Mouse (Mus musculus) intestine, embryonic 16.5 days (tissue): ENCODE measurements at regions not wholly inside any gene's neighbourhood (a gene's known extent, or its start where the extent isn't known, plus 50 kb on each side); places are given as distances from the start of the nearest gene placed in this dataset.

ENCODE experiments used
- ATAC-seq: fragments of 200-750 bp; cut with Nextera tagmentation; 2 replicates; pipeline ENCODE4 v1.8.0; 2017; ENCODE audit warnings: moderate TSS enrichment, moderate library complexity
- H3K27ac ChIP-seq: fragments of 300-500 bp; sonication (generic); 2 replicates; pipeline ENCODE4 v1.5.1; 2014; ENCODE audit warnings: mild to moderate bottlenecking, low read length
- H3K27me3 ChIP-seq: fragments of 300-500 bp; sonication (generic); replicated peaks from 2 replicates; pipeline ENCODE4 v1.6.1; 2014; ENCODE audit warnings: low read length, control low read depth, mixed read lengths; ENCODE audit not compliant: control insufficient read depth, insufficient read depth
- H3K36me3 ChIP-seq: fragments of 300-500 bp; sonication (generic); 2 replicates; pipeline ENCODE4 v1.6.1; 2014; ENCODE audit warnings: low read length, control low read depth; ENCODE audit not compliant: control insufficient read depth, insufficient read depth
- H3K4me1 ChIP-seq: fragments of 300-500 bp; sonication (generic); 2 replicates; pipeline ENCODE4 v1.6.1; 2014; ENCODE audit warnings: low read length, control low read depth, mixed read lengths; ENCODE audit not compliant: control insufficient read depth, insufficient read depth
- H3K4me2 ChIP-seq: fragments of 300-500 bp; sonication (generic); 2 replicates; pipeline ENCODE4 v1.6.1; 2014; ENCODE audit warnings: low read depth, low read length, control low read depth
- H3K4me3 ChIP-seq: fragments of 300-500 bp; sonication (generic); 2 replicates; pipeline ENCODE4 v1.5.1; 2014; ENCODE audit warnings: mild to moderate bottlenecking, low read length
- H3K9ac ChIP-seq: fragments of 300-500 bp; sonication (generic); 2 replicates; pipeline ENCODE4 v1.6.1; 2014; ENCODE audit warnings: low read depth, low read length
- H3K9me3 ChIP-seq: fragments of 300-500 bp; sonication (generic); 2 replicates; pipeline ENCODE4 v1.6.1; 2016; ENCODE audit warnings: low read length, control low read depth; ENCODE audit not compliant: control insufficient read depth
- WGBS: fragments of 180-500 bp; shearing (Covaris S2); extraction: QIAGEN DNeasy Blood & Tissue Kit; methylation state at CpG from one replicate; pipeline ENCODE4 v1.1.7; 2014; 5-methylcytosine and 5-hydroxymethylcytosine counted together

GRCm38 (mm10) chr6:140282285-140282577 lies 141.6 kb upstream of the Plekha5 start:
- no peaks in the 10 kb centered on the region for H3K36me3 ChIP-seq
- no peak for ATAC-seq
- H3K9me3 ChIP-seq, result no peaks in the 10 kb centered on the region
- no peak overlapping the region for H3K9ac ChIP-seq
- peak overlapping the region; percentile 92 for H3K27ac ChIP-seq
- 70% methylated on average over 7 of the region's 7 CpGs for whole genome bisulfite sequencing
- H3K27me3 ChIP-seq, result no peaks in the 10 kb centered on the region
- H3K4me3 ChIP-seq, result no peak overlapping the region
- peaks cover 14% of the 10 kb centered on the region; the same call in 1 of the 2 replicates for H3K4me1 ChIP-seq
- H3K4me2 ChIP-seq, result no peak overlapping the region

- Histone ChIP-seq H3K27ac (peak overlapping the region; percentile 92), H3K36me3 (no peaks in the 10 kb centered on the region), H3K9ac (no peak overlapping the region), H3K4me1 (peaks cover 14% of the 10 kb centered on the region; the same call in 1 of the 2 replicates), H3K9me3 (no peaks in the 10 kb centered on the region), H3K4me2 (peak overlapping the region; percentile 37; the same call in 1 of the 2 replicates), H3K4me3 (no peak overlapping the region), H3K27me3 (no peaks in the 10 kb centered on the region)
- ATAC-seq, result no peak
- WGBS, result 57% methylated on average over 17 of the region's 17 CpGs
These were observed 142.2 kb upstream of the Plekha5 start for GRCm38 (mm10) chr6:140281488-140282284.

- H3K27ac ChIP-seq, result peak overlapping the region; percentile 92
- H3K27me3 ChIP-seq, result no peaks in the 10 kb centered on the region
- H3K4me3 ChIP-seq, result no peak overlapping the region
- no peak overlapping the region for H3K9ac ChIP-seq
- H3K4me1 ChIP-seq, result peaks cover 14% of the 10 kb centered on the region; the same call in 1 of the 2 replicates
- WGBS, result 19% methylated on average over 9 of the region's 9 CpGs
- no peaks in the 10 kb centered on the region for H3K9me3 ChIP-seq
- 0 out of 2 replicates have a peak overlapping the region, but pooled peaks have one; percentile 37 for H3K4me2 ChIP-seq
- H3K36me3 ChIP-seq, result no peaks in the 10 kb centered on the region
- peak; percentile 96 for ATAC-seq
These were observed 142.9 kb upstream of the Plekha5 start for GRCm38 (mm10) chr6:140280817-140281475.

GRCm38 (mm10) chr6:140279736-140280370 lies 144.0 kb upstream of the Plekha5 start:
- no peaks in the 10 kb centered on the region for H3K27me3 ChIP-seq
- no peaks in the 10 kb centered on the region for H3K36me3 ChIP-seq
- H3K9me3 ChIP-seq, result no peaks in the 10 kb centered on the region
- no peak overlapping the region for H3K4me3 ChIP-seq
- 79% methylated on average over 8 of the region's 8 CpGs for WGBS
- H3K4me1 ChIP-seq, result peaks cover 14% of the 10 kb centered on the region; the same call in 1 of the 2 replicates
- no peak overlapping the region for H3K9ac ChIP-seq
- peak overlapping the region; percentile 92 for H3K27ac ChIP-seq
- no peak overlapping the region for H3K4me2 ChIP-seq
- no peak for ATAC-seq

GRCm38 (mm10) chr6:140278750-140279149 lies 145.1 kb upstream of the Plekha5 start:
- peak overlapping the region; percentile 92 for H3K27ac ChIP-seq

GRCm38 (mm10) chr6:140270592-140270991 lies 153.3 kb upstream of the Plekha5 start:
- 82% methylated on average over 6 of the region's 6 CpGs for WGBS
- Histone ChIP-seq H3K27me3 (no peaks in the 10 kb centered on the region), H3K27ac (no peak overlapping the region), H3K36me3 (no peaks in the 10 kb centered on the region), H3K9me3 (no peaks in the 10 kb centered on the region; the same call in 1 of the 2 replicates), H3K4me2 (no peak overlapping the region), H3K4me1 (0 out of 2 replicates have a peak, but pooled peaks cover 2% of the 10 kb centered on the region), H3K4me3 (no peak overlapping the region), H3K9ac (no peak overlapping the region)
- no peak for ATAC-seq

More at GRCm38 (mm10) chr6:140278750-140279149, 145.1 kb upstream of the Plekha5 start:
- H3K9me3 ChIP-seq, result no peaks in the 10 kb centered on the region
- H3K36me3 ChIP-seq, result no peaks in the 10 kb centered on the region
- H3K27me3 ChIP-seq, result no peaks in the 10 kb centered on the region
- no peak for ATAC-seq
- WGBS, result 19% methylated on average over 5 of the region's 5 CpGs
- peaks cover 14% of the 10 kb centered on the region; the same call in 1 of the 2 replicates for H3K4me1 ChIP-seq
- no peak overlapping the region for H3K9ac ChIP-seq
- H3K4me2 ChIP-seq, result no peak overlapping the region
- no peak overlapping the region for H3K4me3 ChIP-seq

GRCm38 (mm10) chr6:140268315-140269070 lies 155.4 kb upstream of the Plekha5 start:
- no peak for ATAC-seq
- Histone ChIP-seq H3K9ac (no peak overlapping the region), H3K4me2 (no peak overlapping the region), H3K27ac (no peak overlapping the region), H3K4me3 (no peak overlapping the region), H3K4me1 (0 out of 2 replicates have a peak, but pooled peaks cover 2% of the 10 kb centered on the region), H3K27me3 (no peaks in the 10 kb centered on the region), H3K36me3 (no peaks in the 10 kb centered on the region), H3K9me3 (no peaks in the 10 kb centered on the region; the same call in 1 of the 2 replicates)
- WGBS, result 32% methylated on average over 11 of the region's 11 CpGs

- Histone ChIP-seq H3K9me3 (no peaks in the 10 kb centered on the region), H3K4me2 (no peak overlapping the region), H3K4me1 (0 out of 2 replicates have a peak, but pooled peaks cover 2% of the 10 kb centered on the region), H3K27ac (no peak overlapping the region), H3K36me3 (no peaks in the 10 kb centered on the region), H3K9ac (no peak overlapping the region), H3K27me3 (no peaks in the 10 kb centered on the region), H3K4me3 (no peak overlapping the region)
- WGBS, result 59% methylated on average over 1 of the region's 1 CpGs
- no peak for ATAC-seq
These were observed 159.9 kb upstream of the Plekha5 start for GRCm38 (mm10) chr6:140263920-140264319.

- Histone ChIP-seq H3K36me3 (no peaks in the 10 kb centered on the region), H3K27ac (no peak overlapping the region), H3K4me2 (no peak overlapping the region), H3K4me3 (no peak overlapping the region), H3K9ac (no peak overlapping the region), H3K27me3 (no peaks in the 10 kb centered on the region), H3K9me3 (no peaks in the 10 kb centered on the region), H3K4me1 (no peaks in the 10 kb centered on the region)
- 89% methylated on average over 1 of the region's 1 CpGs for WGBS
- ATAC-seq, result no peak
These were observed 162.0 kb upstream of the Plekha5 start for GRCm38 (mm10) chr6:140261813-140262212.
